Mouse (Mus musculus) CH12.LX (cell line): ENCODE measurements around the gene Cd38.

Source experiments
- CTCF ChIP-seq, 2 experiments: IDR thresholded peaks in 1 of 2; conservative IDR thresholded peaks in 1 of 2; 2 replicates each; pipeline ENCODE4 v1.5.1; 2011 to 2012; ENCODE audit warnings: low read depth in 2 of 2, low read length in 2 of 2, improper control_type of control experiment in 1 of 2, inconsistent platforms in 1 of 2, mild to moderate bottlenecking in 1 of 2, moderate library complexity in 1 of 2
- ETS1 ChIP-seq: conservative IDR thresholded peaks from 2 replicates; pipeline ENCODE4 v1.6.1; 2012; ENCODE audit warnings: low read depth, mild to moderate bottlenecking, inconsistent platforms, low read length, improper control_type of control experiment, moderate library complexity
- JUN ChIP-seq: IDR thresholded peaks from 2 replicates; pipeline ENCODE4 v1.6.1; 2011; ENCODE audit warnings: low read depth, mild to moderate bottlenecking, low read length, improper control_type of control experiment, moderate library complexity; ENCODE audit not compliant: insufficient read depth
- KAT2A ChIP-seq: IDR thresholded peaks from 2 replicates; pipeline ENCODE4 v1.6.1; 2012; ENCODE audit warnings: low read length, improper control_type of control experiment, inconsistent platforms; ENCODE audit not compliant: insufficient replicate concordance
- MAX ChIP-seq: IDR thresholded peaks from 2 replicates; pipeline ENCODE4 v1.6.1; 2011; ENCODE audit warnings: low read length, improper control_type of control experiment
- MAZ ChIP-seq: IDR thresholded peaks from 2 replicates; pipeline ENCODE4 v1.6.1; 2012; ENCODE audit warnings: low read depth, mild to moderate bottlenecking, inconsistent platforms, low read length, improper control_type of control experiment, moderate library complexity
- MEF2A ChIP-seq: IDR thresholded peaks from 2 replicates; pipeline ENCODE4 v1.6.1; 2014; ENCODE audit warnings: low read depth, mild to moderate bottlenecking, inconsistent platforms, low read length, improper control_type of control experiment, borderline replicate concordance
- MXI1 ChIP-seq: IDR thresholded peaks from 2 replicates; pipeline ENCODE4 v1.6.1; 2011; ENCODE audit warnings: mild to moderate bottlenecking, low read depth, low read length, improper control_type of control experiment
- MYC ChIP-seq: IDR thresholded peaks from 2 replicates; pipeline ENCODE4 v1.6.1; 2011; ENCODE audit warnings: low read depth, mild to moderate bottlenecking, improper control_type of control experiment, low read length
- NELFE ChIP-seq: IDR thresholded peaks from 2 replicates; pipeline ENCODE4 v1.6.1; 2011; ENCODE audit warnings: low read depth, low read length, improper control_type of control experiment
- POLR2A ChIP-seq: IDR thresholded peaks from 2 replicates; pipeline ENCODE4 v1.6.1; 2011; ENCODE audit warnings: low read depth, mild to moderate bottlenecking, improper control_type of control experiment, low read length
- SMC3 ChIP-seq: IDR thresholded peaks from 2 replicates; pipeline ENCODE4 v1.6.1; 2011; ENCODE audit warnings: low read depth, low read length, improper control_type of control experiment

DNA sequence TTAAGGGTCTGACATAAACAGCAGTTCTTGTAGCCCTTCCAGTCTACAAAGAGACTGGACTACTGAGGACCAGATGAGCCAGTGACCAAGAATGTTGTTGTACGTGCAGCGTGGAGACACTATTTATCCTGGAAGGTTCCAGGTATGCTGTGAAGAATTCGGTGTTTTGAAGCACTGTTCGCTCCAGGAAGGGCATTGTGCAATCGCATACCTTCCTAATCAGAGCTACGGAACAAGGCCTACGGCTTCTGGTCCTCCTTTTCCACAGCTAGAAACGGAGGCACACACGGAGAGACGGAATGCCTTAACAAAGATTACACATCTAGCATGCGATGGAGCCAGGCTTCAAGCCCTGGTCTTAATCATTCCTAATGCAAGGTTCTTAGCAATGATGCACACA, 47.6 kb upstream of the Cd38 start:
- TF ChIP-seq JUN (no peak), CTCF (conservative IDR thresholded peaks at IDR 0.05 in 1 of 2, IDR thresholded peaks at IDR 0.05 in 1 of 2; ENCODE audit: low read depth in 2 of 2, low read length in 2 of 2) (no peak), MXI1 (no peak), SMC3 (no peak), ETS1 (no peak), MAZ (no peak), MEF2A (no peak), KAT2A (no peak), MAX (no peak), POLR2A (no peak), MYC (no peak), NELFE (no peak)
